Mouse (Mus musculus): ENCODE data around the gene Acot13.
"Not testable (repeated sequence)": the region's sequence is repeated elsewhere in the genome, so short reads cannot be mapped to it uniquely, and the experiment has no call there.

Gene Acot13

GRCm38 (mm10) chr13:24791349-24791748, 40.0 kb downstream of the Acot13 start:
- in situ Hi-C loops (cut with MboI; ENCODE audit: low sequenced_read_pairs), result no loop called here

GRCm38 (mm10) chr13:24787477-24787876, 43.9 kb downstream of the Acot13 start:
- in situ Hi-C loops (cut with MboI; ENCODE audit: low sequenced_read_pairs), result no loop called here

- in situ Hi-C loops (cut with MboI; ENCODE audit: low sequenced_read_pairs), result no loop called here
Observed at GRCm38 (mm10) chr13:24786014-24786490, 45.3 kb downstream of the Acot13 start.

GRCm38 (mm10) chr13:24781916-24782315, 49.4 kb downstream of the Acot13 start:
- in situ Hi-C loops (cut with MboI; ENCODE audit: low sequenced_read_pairs), result no loop called here

GRCm38 (mm10) chr13:24778706-24779380, 52.5 kb downstream of the Acot13 start:
- in situ Hi-C loops (cut with MboI; ENCODE audit: low sequenced_read_pairs), result no loop called here

GRCm38 (mm10) chr13:24778026-24778425, 53.3 kb downstream of the Acot13 start:
- in situ Hi-C loops (cut with MboI; ENCODE audit: low sequenced_read_pairs), result no loop called here

GRCm38 (mm10) chr13:24776146-24776844, 55.0 kb downstream of the Acot13 start:
- in situ Hi-C loops (cut with MboI; ENCODE audit: low sequenced_read_pairs), result no loop called here

GRCm38 (mm10) chr13:24771482-24771881, 59.9 kb downstream of the Acot13 start:
- in situ Hi-C loops (cut with MboI; ENCODE audit: low sequenced_read_pairs), result not testable (repeated sequence)
